In genomic region chr1:85706754-85707153, GRCm38 (mm10) we compare ENCODE assay signal across 21 mouse cellular contexts.
"Had no signal": no experiment of that assay in that cellular context is flagged by ENCODE, and none has a peak within 500 bp of the region (broad histone marks: within the 10 kb centered on the region; RNA-seq: fewer than 3 reads in every experiment).

No protein-coding gene starts in this region.

- H3K27me3 ChIP-seq: heart, embryonic 13.5 days; heart, embryonic 15.5 days; hindbrain, embryonic 13.5 days; hindbrain, embryonic 15.5 days; limb, embryonic 13.5 days; limb, embryonic 15.5 days; liver, embryonic 12.5 days had no signal

- H3K9ac ChIP-seq: heart, embryonic 13.5 days; heart, embryonic 15.5 days; hindbrain, embryonic 13.5 days; hindbrain, embryonic 15.5 days; limb, embryonic 13.5 days; limb, embryonic 15.5 days; liver, embryonic 12.5 days; liver, embryonic 14.5 days had no signal

- ATAC-seq: hindbrain, postnatal 0 days; liver, embryonic 12.5 days had no signal

- H3K4me3 ChIP-seq: heart, embryonic 10.5 days; heart, embryonic 13.5 days; heart, embryonic 15.5 days; hindbrain, embryonic 13.5 days; hindbrain, embryonic 15.5 days; limb, embryonic 13.5 days; limb, embryonic 15.5 days; liver, embryonic 12.5 days had no signal

- DNase-seq: gastrocnemius, postnatal 14 days; gastrocnemius, postnatal 36 days; heart, adult 18-20 months; heart, postnatal 14 days; heart, postnatal 36 days; kidney, adult 18-20 months; kidney, postnatal 10 days; kidney, postnatal 36 days; layer of hippocampus, adult 9-11 months; layer of hippocampus, postnatal 36 days; left cerebral cortex, postnatal 4 days had no signal

- H3K9me3 ChIP-seq: heart, embryonic 10.5 days; heart, embryonic 13.5 days; heart, embryonic 15.5 days; hindbrain, embryonic 13.5 days; hindbrain, embryonic 15.5 days; limb, embryonic 13.5 days; limb, embryonic 15.5 days; liver, embryonic 12.5 days had no signal

- H3K4me2 ChIP-seq: heart, embryonic 13.5 days; heart, embryonic 15.5 days; hindbrain, embryonic 13.5 days; hindbrain, embryonic 15.5 days; limb, embryonic 13.5 days; limb, embryonic 15.5 days; liver, embryonic 12.5 days had no signal

- H3K27ac ChIP-seq: heart, embryonic 10.5 days; heart, embryonic 13.5 days; heart, embryonic 15.5 days; hindbrain, embryonic 13.5 days; hindbrain, embryonic 15.5 days; hindbrain, postnatal 0 days; limb, embryonic 13.5 days; limb, embryonic 15.5 days; liver, embryonic 12.5 days; liver, embryonic 14.5 days had no signal

- H3K36me3 ChIP-seq: heart, embryonic 10.5 days; heart, embryonic 13.5 days; heart, embryonic 15.5 days; hindbrain, embryonic 13.5 days; hindbrain, embryonic 15.5 days; limb, embryonic 13.5 days; limb, embryonic 15.5 days; liver, embryonic 12.5 days had no signal

- H3K4me1 ChIP-seq: hindbrain, embryonic 13.5 days; limb, embryonic 13.5 days; limb, embryonic 15.5 days had no signal
